Mouse (Mus musculus) cerebellum, adult 2 months (tissue): ENCODE results near the gene Spef2. TPM values are rescaled to one million over a fixed set of nuclear protein-coding genes. Genes with fewer than 3 reads are reported as not detected.
"Not testable (repeated sequence)": the region's sequence is repeated elsewhere in the genome, so short reads cannot be mapped to it uniquely, and the experiment has no call there.

Experiments used
- DNase-seq, 2 experiments: peaks; one replicate each; pipeline ENCODE4 v3.0.0; 2021
- H3K27ac ChIP-seq: fragments of 200-500 bp; 2 replicates; pipeline ENCODE4 v1.5.1; 2012; ENCODE audit warnings: low read length, control low read depth, inconsistent platforms; ENCODE audit not compliant: insufficient read depth
- H3K27me3 ChIP-seq: fragments of 200-500 bp; 2 replicates; pipeline ENCODE4 v1.6.1; 2012; ENCODE audit warnings: inconsistent platforms, mild to moderate bottlenecking, low read length, moderate library complexity; ENCODE audit not compliant: control insufficient read depth, insufficient read depth
- H3K4me1 ChIP-seq: fragments of 200-500 bp; 2 replicates; pipeline ENCODE4 v1.6.1; 2011; ENCODE audit warnings: low read length; ENCODE audit not compliant: control insufficient read depth, insufficient read depth
- H3K4me3 ChIP-seq: fragments of 200-500 bp; replicated peaks from 2 replicates; pipeline ENCODE3; 2011; ENCODE audit warnings: mild to moderate bottlenecking, low read depth, low read length, control low read depth; ENCODE audit not compliant: insufficient read depth
- CTCF ChIP-seq: fragments of 200-500 bp; IDR thresholded peaks from 2 replicates; pipeline ENCODE4 v1.5.1; 2011; ENCODE audit warnings: low read depth, mild to moderate bottlenecking, control low read depth, low read length, moderate library complexity, borderline replicate concordance; ENCODE audit not compliant: insufficient read depth
- POLR2A ChIP-seq: fragments of 200-500 bp; IDR thresholded peaks from 2 replicates; pipeline ENCODE4 v1.6.1; 2011; ENCODE audit warnings: low read length, control low read depth, borderline replicate concordance; ENCODE audit not compliant: insufficient read depth
- WGBS: fragments of 180-500 bp; shearing (Covaris S2); methylation state at CpG from one replicate; pipeline ENCODE4 v1.1.7; 2018; 5-methylcytosine and 5-hydroxymethylcytosine counted together
- polyA plus RNA-seq: library from polyadenylated mRNA; depleted of rRNA; stranded (reverse); fragments of >200 nt; gene quantifications from 2 replicates; pipeline ENCODE4 v1.2.3, GENCODE M21; 2012; rRNA removed

Spef2 gene
- 0.68 and 0.75 TPM in 2 replicates for polyA plus RNA-seq

GRCm38 (mm10) chr15:9748359-9749102 lies at the start of gene Spef2:
Spef2 (minus strand) TSS chr15:9748868.
- H3K27ac ChIP-seq = no peak within 1 kb of the TSS
- H3K27me3 ChIP-seq = no peaks in the 10 kb centered on the region
- peak; percentile 20 to 37 for DNase-seq
- 23% methylated on average over 16 of the region's 16 CpGs for WGBS
- H3K4me3 ChIP-seq = peak within 1 kb of the TSS; percentile 34
- no peak for TF ChIP-seq CTCF
- TF ChIP-seq POLR2A = no peak
- no peaks in the 10 kb centered on the region for H3K4me1 ChIP-seq

- WGBS = 84% methylated on average over 3 of the region's 3 CpGs
- no peak for DNase-seq
- TF ChIP-seq CTCF = no peak
- TF ChIP-seq POLR2A = no peak
- Histone ChIP-seq H3K4me1 (no peaks in the 10 kb centered on the region), H3K27me3 (no peaks in the 10 kb centered on the region), H3K27ac (no peak overlapping the region), H3K4me3 (no peak overlapping the region)
Measured at GRCm38 (mm10) chr15:9794131-9794530, 45.5 kb upstream of the Spef2 start.

- 62% methylated on average over 3 of the region's 3 CpGs for WGBS
- Histone ChIP-seq H3K4me3 (no peak overlapping the region), H3K4me1 (no peaks in the 10 kb centered on the region), H3K27ac (no peak overlapping the region), H3K27me3 (no peaks in the 10 kb centered on the region)
- no peak for TF ChIP-seq CTCF
- TF ChIP-seq POLR2A = no peak
- no peak for DNase-seq
Measured at GRCm38 (mm10) chr15:9788245-9789030, 39.8 kb upstream of the Spef2 start.

GRCm38 (mm10) chr15:9774222-9775142 lies 25.8 kb upstream of the Spef2 start:
- DNase-seq, H3K4me3 ChIP-seq, H3K27me3 ChIP-seq, H3K4me1 ChIP-seq, H3K27ac ChIP-seq: not testable (repeated sequence)
- 92% methylated on average over 6 of the region's 6 CpGs for WGBS

- no peak overlapping the region for H3K4me3 ChIP-seq
- TF ChIP-seq CTCF (no peak), POLR2A (no peak)
- 60% methylated on average over 4 of the region's 4 CpGs for WGBS
- DNase-seq = no peak
- H3K27ac ChIP-seq = no peak overlapping the region
- H3K4me1 ChIP-seq = no peaks in the 10 kb centered on the region
- no peaks in the 10 kb centered on the region for H3K27me3 ChIP-seq
Measured at GRCm38 (mm10) chr15:9768184-9768918, 19.7 kb upstream of the Spef2 start.

- TF ChIP-seq POLR2A = no peak
- no peak for TF ChIP-seq CTCF
- H3K27me3 ChIP-seq = no peaks in the 10 kb centered on the region
- no peak overlapping the region for H3K27ac ChIP-seq
- no peak for DNase-seq
- H3K4me1 ChIP-seq = no peaks in the 10 kb centered on the region
- H3K4me3 ChIP-seq = no peak overlapping the region
Measured at GRCm38 (mm10) chr15:9767034-9767433, 18.4 kb upstream of the Spef2 start.

- no peaks in the 10 kb centered on the region for H3K4me1 ChIP-seq
- H3K4me3 ChIP-seq = no peak overlapping the region
- TF ChIP-seq POLR2A (no peak), CTCF (no peak)
- no peaks in the 10 kb centered on the region for H3K27me3 ChIP-seq
- WGBS = 86% methylated on average over 3 of the region's 3 CpGs
- no peak overlapping the region for H3K27ac ChIP-seq
- no peak for DNase-seq
Measured at GRCm38 (mm10) chr15:9750966-9751365, 2.3 kb upstream of the Spef2 start.
